In genomic region chr17:25294111-25294510, GRCm38 (mm10) we compare ENCODE assay signal across 32 mouse cellular contexts. TPM values are rescaled to one million over a fixed set of nuclear protein-coding genes. Genes with fewer than 3 reads are reported as not detected.
A peak's percentile ranks its signal among the peaks of the same experiment; 100 is the strongest.
DNase-seq lines count a peak whose midpoint lies in the region; TF ChIP-seq lines count a peak whose summit lies in the region.
"Had no signal": no experiment of that assay in that cellular context is flagged by ENCODE, and none has a peak within 500 bp of the region (broad histone marks: within the 10 kb centered on the region; RNA-seq: fewer than 3 reads in every experiment).

No protein-coding gene starts in this region.

- TF ChIP-seq RAD21 in MEL (IDR thresholded peaks at IDR 0.05; ENCODE audit: low read depth, low read length), result no peak

- H3K4me1 ChIP-seq in MEL (ENCODE audit: control insufficient read depth in 1 of 2, insufficient read depth in 2 of 2, low read length in 2 of 2), result peaks cover 16 to 17% of the 10 kb centered on the region in 2 experiments
- H3K4me1 ChIP-seq: embryonic facial prominence, embryonic 12.5 days; forebrain, embryonic 12.5 days; forebrain, embryonic 15.5 days; hindbrain, embryonic 12.5 days; hindbrain, embryonic 15.5 days had no signal

- H3K27ac ChIP-seq in MEL (ENCODE audit: control insufficient read depth, low read depth, low read length), result peak overlapping the region; percentile 74
- H3K27ac ChIP-seq: embryonic facial prominence, embryonic 12.5 days; forebrain, embryonic 12.5 days; forebrain, embryonic 15.5 days; hindbrain, embryonic 12.5 days; hindbrain, embryonic 15.5 days had no signal

- H3K79me2 ChIP-seq in C2C12 (ENCODE audit: control insufficient read depth, insufficient read depth) (no peaks in the 10 kb centered on the region), MEL (ENCODE audit: control insufficient read depth, insufficient read depth, low read length, poor library complexity) (no peaks in the 10 kb centered on the region)

- H3K27me3 ChIP-seq in C2C12 (ENCODE audit: control insufficient read depth, insufficient read depth, insufficient read length) (peaks cover 56% of the 10 kb centered on the region), MEL (ENCODE audit: control insufficient read depth in 1 of 2, insufficient read depth in 2 of 2, low read length in 2 of 2) (no peaks in the 10 kb centered on the region; a peak in 2 of 4 replicates)
- H3K27me3 ChIP-seq: embryonic facial prominence, embryonic 12.5 days; forebrain, embryonic 15.5 days; hindbrain, embryonic 12.5 days; hindbrain, embryonic 15.5 days had no signal

- TF ChIP-seq EP300 in MEL (IDR thresholded peaks at IDR 0.05; ENCODE audit: low read depth in 1 of 2, low read length in 2 of 2), result no peak

- H3K36me3 ChIP-seq in C2C12 (ENCODE audit: control insufficient read depth, insufficient read depth), result no peaks in the 10 kb centered on the region
- peaks cover 0 to 18% of the 10 kb centered on the region in 2 experiments; a peak in 2 of 4 replicates for H3K36me3 ChIP-seq in MEL (ENCODE audit: control insufficient read depth in 1 of 2, insufficient read depth in 2 of 2, low read length in 2 of 2)
- H3K36me3 ChIP-seq: embryonic facial prominence, embryonic 12.5 days; forebrain, embryonic 12.5 days; forebrain, embryonic 15.5 days; hindbrain, embryonic 12.5 days; hindbrain, embryonic 15.5 days had no signal

- TF ChIP-seq CTCF in C2C12 (IDR thresholded peaks at IDR 0.05; ENCODE audit: control insufficient read depth, insufficient read depth, insufficient read length), result no peak
- TF ChIP-seq CTCF in MEL (IDR thresholded peaks at IDR 0.05 in 2 of 3, conservative IDR thresholded peaks at IDR 0.05 in 1 of 3; ENCODE audit: control insufficient read depth in 1 of 3, insufficient read depth in 1 of 3, low read depth in 2 of 3, low read length in 3 of 3, poor library complexity in 1 of 3, severe bottlenecking in 1 of 3), result no peak

- H3K4me3 ChIP-seq in C2C12 (ENCODE audit: insufficient read depth, poor library complexity, severe bottlenecking) (no peak overlapping the region), MEL (ENCODE audit: control insufficient read depth in 1 of 2, insufficient read depth in 1 of 2, low read depth in 2 of 2, low read length in 2 of 2) (no peak overlapping the region)
- H3K4me3 ChIP-seq: embryonic facial prominence, embryonic 12.5 days; erythroblast, embryonic 14.5 days; forebrain, embryonic 12.5 days; forebrain, embryonic 15.5 days; hindbrain, embryonic 12.5 days; hindbrain, embryonic 15.5 days had no signal

- no peaks in the 10 kb centered on the region for H3K9me3 ChIP-seq in MEL (replicated peaks; ENCODE audit: insufficient read depth, low read length)
- H3K9me3 ChIP-seq: embryonic facial prominence, embryonic 12.5 days; forebrain, embryonic 12.5 days; forebrain, embryonic 15.5 days; hindbrain, embryonic 12.5 days; hindbrain, embryonic 15.5 days had no signal

- no peak overlapping the region for H3ac ChIP-seq in C2C12 (ENCODE audit: control insufficient read depth, insufficient read length, low read depth)

- no peak for TF ChIP-seq POLR2A in MEL (IDR thresholded peaks at IDR 0.05; ENCODE audit: control insufficient read depth in 1 of 2, insufficient read depth in 1 of 2, low read depth in 1 of 2, low read length in 2 of 2, poor library complexity in 1 of 2)

- DNase-seq in gastrocnemius, adult 18-20 months (ENCODE audit: low spot score), result peak; percentile 11
- DNase-seq in gastrocnemius, postnatal 25 days, result no peak
- DNase-seq in MEL (ENCODE audit: low read depth, low spot score), result no peak
- no peak for DNase-seq in layer of hippocampus, postnatal 36 days
- no peak for DNase-seq in frontal cortex, postnatal 25 days (ENCODE audit: low spot score in 2 of 2)
- DNase-seq: adrenal gland, postnatal 10 days; adrenal gland, postnatal 36 days; B cell, adult 2 months; cerebellum, adult 18-20 months; cerebellum, adult 9-10 months; cerebellum, postnatal 14 days; heart, adult 11 months had no signal

- no peaks in the 10 kb centered on the region for H3K79me3 ChIP-seq in C2C12 (ENCODE audit: low read depth)

- no peak overlapping the region for H3K9ac ChIP-seq in MEL (ENCODE audit: control insufficient read depth, low read depth, low read length, poor library complexity, severe bottlenecking)
- H3K9ac ChIP-seq: embryonic facial prominence, embryonic 12.5 days; forebrain, embryonic 12.5 days; forebrain, embryonic 15.5 days; hindbrain, embryonic 12.5 days; hindbrain, embryonic 15.5 days had no signal

TF ChIP-seq in C2C12, 6 proteins besides CTCF, POLR2A, EP300 and RAD21:
- TF ChIP-seq CEBPB (IDR thresholded peaks at IDR 0.05; ENCODE audit: low read depth) (no peak), FOSL1 (IDR thresholded peaks at IDR 0.05; ENCODE audit: insufficient read depth, low read length, poor library complexity, severe bottlenecking) (no peak), MAX (IDR thresholded peaks at IDR 0.05) (no peak), MYOD1 (IDR thresholded peaks at IDR 0.05; ENCODE audit: control insufficient read depth, insufficient read length, low read depth) (peak; percentile 48)

TF ChIP-seq in MEL, 35 proteins besides CTCF, POLR2A, EP300 and RAD21:
- TF ChIP-seq POLR2AphosphoS5 (IDR thresholded peaks at IDR 0.05; ENCODE audit: borderline replicate concordance, low read depth, low read length) (no peak), NELFE (IDR thresholded peaks at IDR 0.05; ENCODE audit: low read depth, low read length) (no peak), ETS1 (IDR thresholded peaks at IDR 0.05; ENCODE audit: low read depth, low read length) (no peak), RCOR1 (IDR thresholded peaks at IDR 0.05; ENCODE audit: low read depth, low read length) (no peak), POLR2AphosphoS2 (IDR thresholded peaks at IDR 0.05; ENCODE audit: low read length) (no peak), MXI1 (IDR thresholded peaks at IDR 0.05; ENCODE audit: low read depth, low read length) (no peak), MYB (IDR thresholded peaks at IDR 0.05; ENCODE audit: low read depth, low read length) (no peak), TAL1 (IDR thresholded peaks at IDR 0.05; ENCODE audit: low read length) (no peak), HCFC1 (IDR thresholded peaks at IDR 0.05; ENCODE audit: low read depth, low read length) (no peak), ZC3H11A (IDR thresholded peaks at IDR 0.05; ENCODE audit: low read depth, low read length) (no peak), E2F4 (IDR thresholded peaks at IDR 0.05; ENCODE audit: borderline replicate concordance, low read depth, low read length) (no peak)

RNA-seq across cellular contexts. Expression of gene Prss34, which starts 4.1 kb away (rescaled TPM):
- total RNA-seq in gastrocnemius, adult 18-20 months (2021), result under 1 TPM; 0.55 to 0.66 TPM
- total RNA-seq in gastrocnemius, postnatal 25 days (2021), result 1 to 10 TPM in 1 of 2 experiments, under 1 TPM in 1; 0.59 to 1.2 TPM
- not detected for polyA plus RNA-seq in C2C12 (2012; fragmentation: generic; extraction: Trizol)
- total RNA-seq in MEL (2012; rRNA removed), result not detected in 2 replicates
- polyA plus RNA-seq in MEL (2012; ENCODE audit: insufficient read depth in 1 of 2, insufficient read length in 2 of 2, low read depth in 1 of 2, low replicate concordance in 2 of 2, missing spikeins in 1 of 2), result not detected
- total RNA-seq in layer of hippocampus, postnatal 36 days (2021), result not detected
- polyA plus RNA-seq: CD4-positive, CD25-positive, alpha-beta regulatory T cell, adult 4 months; embryonic facial prominence, embryonic 12.5 days; forebrain, embryonic 12.5 days; heart, embryonic 11.5 days; hindbrain, embryonic 12.5 days; hindbrain, embryonic 15.5 days; intestine, embryonic 14.5 days; Patski had no signal

RNA-seq across cellular contexts. Expression of gene Prss28, which starts 14.3 kb away (rescaled TPM):
- total RNA-seq in gastrocnemius, adult 18-20 months (2021), result not detected
- total RNA-seq in gastrocnemius, postnatal 25 days (2021), result not detected
- not detected for polyA plus RNA-seq in C2C12 (2012; fragmentation: generic; extraction: Trizol)
- total RNA-seq in MEL (2012; rRNA removed), result not detected in 2 replicates
- polyA plus RNA-seq in MEL (2012; ENCODE audit: insufficient read depth in 1 of 2, insufficient read length in 2 of 2, low read depth in 1 of 2, low replicate concordance in 2 of 2, missing spikeins in 1 of 2), result not detected
- total RNA-seq in layer of hippocampus, postnatal 36 days (2021), result not detected
- total RNA-seq: adrenal gland, adult 18-20 months; adrenal gland, postnatal 10 days; adrenal gland, postnatal 36 days; gastrocnemius, adult 8-10 months; gastrocnemius, postnatal 4 days; heart, adult 8-10 months; heart, postnatal 25 days; hematopoietic stem cell, adult 5-6 weeks had no signal
- polyA plus RNA-seq: CD4-positive, CD25-positive, alpha-beta regulatory T cell, adult 4 months; erythroblast, embryonic 14.5 days; forebrain, embryonic 12.5 days; forebrain, embryonic 15.5 days; heart, embryonic 11.5 days; heart, embryonic 14.5 days; heart, postnatal 0 days; hindbrain, embryonic 12.5 days; hindbrain, embryonic 15.5 days; intestine, embryonic 14.5 days; intestine, postnatal 0 days; Patski had no signal

RNA-seq across cellular contexts. Expression of gene Ube2i, which starts 19.7 kb away (rescaled TPM):
- 10 to 100 TPM; 57.0 to 61.5 TPM for total RNA-seq in gastrocnemius, adult 18-20 months (2021)
- total RNA-seq in gastrocnemius, postnatal 25 days (2021), result 10 to 100 TPM; 59.1 to 62.2 TPM
- polyA plus RNA-seq in C2C12 (2012; fragmentation: generic; extraction: Trizol) (405 TPM), MEL (2012; ENCODE audit: insufficient read depth in 1 of 2, insufficient read length in 2 of 2, low read depth in 1 of 2, low replicate concordance in 2 of 2, missing spikeins in 1 of 2) (100 to 1,000 TPM in 1 of 2 experiments, not detected in 1; 564 TPM)
- 457 and 464 TPM in 2 replicates for total RNA-seq in MEL (2012; rRNA removed)
- total RNA-seq in layer of hippocampus, postnatal 36 days (2021), result 100 to 1,000 TPM; 234 to 241 TPM

RNA-seq across cellular contexts. Expression of gene Prss29, which starts 24.3 kb away (rescaled TPM):
- total RNA-seq in gastrocnemius, adult 18-20 months (2021), result not detected
- total RNA-seq in gastrocnemius, postnatal 25 days (2021), result not detected
- polyA plus RNA-seq in C2C12 (2012; fragmentation: generic; extraction: Trizol), result not detected
- not detected in 2 replicates for total RNA-seq in MEL (2012; rRNA removed)
- not detected for polyA plus RNA-seq in MEL (2012; ENCODE audit: insufficient read depth in 1 of 2, insufficient read length in 2 of 2, low read depth in 1 of 2, low replicate concordance in 2 of 2, missing spikeins in 1 of 2)
- not detected for total RNA-seq in layer of hippocampus, postnatal 36 days (2021)
- total RNA-seq: adrenal gland, adult 18-20 months; adrenal gland, postnatal 10 days; adrenal gland, postnatal 36 days; gastrocnemius, adult 8-10 months; gastrocnemius, postnatal 4 days; heart, adult 8-10 months; heart, postnatal 25 days; hematopoietic stem cell, adult 5-6 weeks had no signal
- polyA plus RNA-seq: CD4-positive, CD25-positive, alpha-beta regulatory T cell, adult 4 months; embryonic facial prominence, embryonic 12.5 days; erythroblast, embryonic 14.5 days; forebrain, embryonic 12.5 days; forebrain, embryonic 15.5 days; heart, embryonic 11.5 days; heart, embryonic 14.5 days; heart, postnatal 0 days; hindbrain, embryonic 12.5 days; hindbrain, embryonic 15.5 days; intestine, embryonic 14.5 days; intestine, postnatal 0 days; Patski had no signal

RNA-seq across cellular contexts. Expression of gene Baiap3, which starts 37.9 kb away (rescaled TPM):
- under 1 TPM; 0.14 to 0.21 TPM for total RNA-seq in gastrocnemius, adult 18-20 months (2021)
- not detected for total RNA-seq in gastrocnemius, postnatal 25 days (2021)
- polyA plus RNA-seq in C2C12 (2012; fragmentation: generic; extraction: Trizol) (0.16 TPM), MEL (2012; ENCODE audit: insufficient read depth in 1 of 2, insufficient read length in 2 of 2, low read depth in 1 of 2, low replicate concordance in 2 of 2, missing spikeins in 1 of 2) (under 1 TPM in 1 of 2 experiments, not detected in 1; 0.14 TPM)
- total RNA-seq in MEL (2012; rRNA removed), result 0.08 and 0.13 TPM in 2 replicates
- total RNA-seq in layer of hippocampus, postnatal 36 days (2021), result 1 to 10 TPM; 6.2 to 7.7 TPM
- total RNA-seq: gastrocnemius, adult 8-10 months had no signal
- polyA plus RNA-seq: erythroblast, embryonic 14.5 days had no signal
